Mouse (Mus musculus): ENCODE results near the gene Fgf8. TPM values are rescaled to one million over a fixed set of nuclear protein-coding genes. Genes with fewer than 3 reads are reported as not detected.

Gene Fgf8
- polyA plus RNA-seq, 1 experiment, result not detected

- Histone ChIP-seq H3K4me1 (ENCODE audit: control insufficient read depth, insufficient read depth, low read length) (peaks cover 4% of the 10 kb centered on the region), H3K27ac (ENCODE audit: insufficient read depth, low read length) (peak overlapping the region; percentile 79), H3K4me3 (ENCODE audit: insufficient read depth, low read length) (peak overlapping the region; percentile 88)
- TF ChIP-seq POLR2A (IDR thresholded peaks at IDR 0.05; ENCODE audit: low read depth, low read length) (no peak), CTCF (IDR thresholded peaks at IDR 0.05; ENCODE audit: borderline replicate concordance, insufficient read depth, low read length) (no peak)
These were observed 39.7 kb upstream of the Fgf8 start for GRCm38 (mm10) chr19:45782315-45783001.

GRCm38 (mm10) chr19:45781676-45782075 lies 39.0 kb upstream of the Fgf8 start:
- H3K4me3 ChIP-seq (ENCODE audit: insufficient read depth, low read length), result peak overlapping the region; percentile 39
- peaks cover 4% of the 10 kb centered on the region for H3K4me1 ChIP-seq (ENCODE audit: control insufficient read depth, insufficient read depth, low read length)
- H3K27ac ChIP-seq (ENCODE audit: insufficient read depth, low read length), result no peak overlapping the region
- no peak for TF ChIP-seq POLR2A (IDR thresholded peaks at IDR 0.05; ENCODE audit: low read depth, low read length)
- no peak for TF ChIP-seq CTCF (IDR thresholded peaks at IDR 0.05; ENCODE audit: borderline replicate concordance, insufficient read depth, low read length)

- H3K27ac ChIP-seq (ENCODE audit: insufficient read depth, low read length), result no peak overlapping the region
- H3K4me3 ChIP-seq (ENCODE audit: insufficient read depth, low read length), result peak overlapping the region; percentile 39; the same call in 1 of the 2 replicates
- TF ChIP-seq POLR2A (IDR thresholded peaks at IDR 0.05; ENCODE audit: low read depth, low read length) (no peak), CTCF (IDR thresholded peaks at IDR 0.05; ENCODE audit: borderline replicate concordance, insufficient read depth, low read length) (no peak)
These were observed 37.7 kb upstream of the Fgf8 start for GRCm38 (mm10) chr19:45780350-45780915.

GRCm38 (mm10) chr19:45775486-45775885 lies 32.8 kb upstream of the Fgf8 start:
- no peaks in the 10 kb centered on the region; the same call in 1 of the 2 replicates for H3K4me1 ChIP-seq (ENCODE audit: control insufficient read depth, insufficient read depth, low read length)
- TF ChIP-seq CTCF (IDR thresholded peaks at IDR 0.05; ENCODE audit: borderline replicate concordance, insufficient read depth, low read length) (no peak), POLR2A (IDR thresholded peaks at IDR 0.05; ENCODE audit: low read depth, low read length) (no peak)
- no peak overlapping the region for H3K4me3 ChIP-seq (ENCODE audit: insufficient read depth, low read length)
- H3K27ac ChIP-seq (ENCODE audit: insufficient read depth, low read length), result no peak overlapping the region

More at GRCm38 (mm10) chr19:45780350-45780915, 37.7 kb upstream of the Fgf8 start:
- peaks cover 4% of the 10 kb centered on the region for H3K4me1 ChIP-seq (ENCODE audit: control insufficient read depth, insufficient read depth, low read length)

- TF ChIP-seq POLR2A (IDR thresholded peaks at IDR 0.05; ENCODE audit: low read depth, low read length), result no peak
- TF ChIP-seq CTCF (IDR thresholded peaks at IDR 0.05; ENCODE audit: borderline replicate concordance, insufficient read depth, low read length), result no peak
- Histone ChIP-seq H3K27ac (ENCODE audit: insufficient read depth, low read length) (no peak overlapping the region), H3K4me1 (ENCODE audit: control insufficient read depth, insufficient read depth, low read length) (no peaks in the 10 kb centered on the region), H3K4me3 (ENCODE audit: insufficient read depth, low read length) (no peak overlapping the region)
These were observed 28.8 kb upstream of the Fgf8 start for GRCm38 (mm10) chr19:45771501-45771900.

- no peak for TF ChIP-seq CTCF (IDR thresholded peaks at IDR 0.05; ENCODE audit: borderline replicate concordance, insufficient read depth, low read length)
- no peak for TF ChIP-seq POLR2A (IDR thresholded peaks at IDR 0.05; ENCODE audit: low read depth, low read length)
- H3K27ac ChIP-seq (ENCODE audit: insufficient read depth, low read length), result no peak overlapping the region
- H3K4me1 ChIP-seq (ENCODE audit: control insufficient read depth, insufficient read depth, low read length), result no peaks in the 10 kb centered on the region
- H3K4me3 ChIP-seq (ENCODE audit: insufficient read depth, low read length), result no peak overlapping the region
These were observed 18.1 kb upstream of the Fgf8 start for GRCm38 (mm10) chr19:45760810-45761209.

GRCm38 (mm10) chr19:45758671-45759070 lies 16.0 kb upstream of the Fgf8 start:
- TF ChIP-seq POLR2A (IDR thresholded peaks at IDR 0.05; ENCODE audit: low read depth, low read length) (no peak), CTCF (IDR thresholded peaks at IDR 0.05; ENCODE audit: borderline replicate concordance, insufficient read depth, low read length) (no peak)
- H3K4me3 ChIP-seq (ENCODE audit: insufficient read depth, low read length), result no peak overlapping the region
- no peaks in the 10 kb centered on the region for H3K4me1 ChIP-seq (ENCODE audit: control insufficient read depth, insufficient read depth, low read length)
- no peak overlapping the region for H3K27ac ChIP-seq (ENCODE audit: insufficient read depth, low read length)

GRCm38 (mm10) chr19:45753551-45753950 lies 10.8 kb upstream of the Fgf8 start:
- no peak overlapping the region for H3K27ac ChIP-seq (ENCODE audit: insufficient read depth, low read length)
- no peaks in the 10 kb centered on the region for H3K4me1 ChIP-seq (ENCODE audit: control insufficient read depth, insufficient read depth, low read length)
- TF ChIP-seq CTCF (IDR thresholded peaks at IDR 0.05; ENCODE audit: borderline replicate concordance, insufficient read depth, low read length) (no peak), POLR2A (IDR thresholded peaks at IDR 0.05; ENCODE audit: low read depth, low read length) (no peak)
- no peak overlapping the region for H3K4me3 ChIP-seq (ENCODE audit: insufficient read depth, low read length)

- TF ChIP-seq CTCF (IDR thresholded peaks at IDR 0.05; ENCODE audit: borderline replicate concordance, insufficient read depth, low read length), result no peak
- no peak for TF ChIP-seq POLR2A (IDR thresholded peaks at IDR 0.05; ENCODE audit: low read depth, low read length)
- H3K4me3 ChIP-seq (ENCODE audit: insufficient read depth, low read length), result no peak overlapping the region
These were observed 9.2 kb upstream of the Fgf8 start for GRCm38 (mm10) chr19:45751881-45752280.

More at GRCm38 (mm10) chr19:45751881-45752280, 9.2 kb upstream of the Fgf8 start:
- no peaks in the 10 kb centered on the region for H3K4me1 ChIP-seq (ENCODE audit: control insufficient read depth, insufficient read depth, low read length)
- no peak overlapping the region for H3K27ac ChIP-seq (ENCODE audit: insufficient read depth, low read length)
